Mouse (Mus musculus) E14TG2a.4 (cell line): ENCODE data around the gene Itga10.
A peak's percentile ranks its signal among the peaks of the same experiment; 100 is the strongest.

Source experiments
- H3K27me3 ChIP-seq: 2 replicates; pipeline ENCODE4 v1.6.1; 2014; ENCODE audit warnings: low read length, control low read depth; ENCODE audit not compliant: insufficient read depth
- H3K36me3 ChIP-seq: 2 replicates; pipeline ENCODE4 v1.6.1; 2014; ENCODE audit warnings: low read length, control low read depth; ENCODE audit not compliant: insufficient read depth
- H3K4me1 ChIP-seq: replicated peaks from 2 replicates; pipeline ENCODE4 v1.6.1; 2014; ENCODE audit warnings: low read depth, low read length, control low read depth
- H3K4me3 ChIP-seq: replicated peaks from 2 replicates; pipeline ENCODE4 v1.5.1; 2014; ENCODE audit warnings: mild to moderate bottlenecking, low read length
- H3K9me3 ChIP-seq: 2 replicates; pipeline ENCODE4 v1.6.1; 2014; ENCODE audit warnings: low read length, control low read depth
- CTCF ChIP-seq: conservative IDR thresholded peaks from 2 replicates; pipeline ENCODE4 v1.5.1; 2014; ENCODE audit warnings: low read length
- NANOG ChIP-seq: IDR thresholded peaks from 2 replicates; pipeline ENCODE4 v1.6.1; 2014; ENCODE audit warnings: borderline replicate concordance, low read length, mixed read lengths
- POU5F1 ChIP-seq: IDR thresholded peaks from 2 replicates; pipeline ENCODE4 v1.6.1; 2014; ENCODE audit warnings: low read length, borderline replicate concordance

Itga10 gene

DNA sequence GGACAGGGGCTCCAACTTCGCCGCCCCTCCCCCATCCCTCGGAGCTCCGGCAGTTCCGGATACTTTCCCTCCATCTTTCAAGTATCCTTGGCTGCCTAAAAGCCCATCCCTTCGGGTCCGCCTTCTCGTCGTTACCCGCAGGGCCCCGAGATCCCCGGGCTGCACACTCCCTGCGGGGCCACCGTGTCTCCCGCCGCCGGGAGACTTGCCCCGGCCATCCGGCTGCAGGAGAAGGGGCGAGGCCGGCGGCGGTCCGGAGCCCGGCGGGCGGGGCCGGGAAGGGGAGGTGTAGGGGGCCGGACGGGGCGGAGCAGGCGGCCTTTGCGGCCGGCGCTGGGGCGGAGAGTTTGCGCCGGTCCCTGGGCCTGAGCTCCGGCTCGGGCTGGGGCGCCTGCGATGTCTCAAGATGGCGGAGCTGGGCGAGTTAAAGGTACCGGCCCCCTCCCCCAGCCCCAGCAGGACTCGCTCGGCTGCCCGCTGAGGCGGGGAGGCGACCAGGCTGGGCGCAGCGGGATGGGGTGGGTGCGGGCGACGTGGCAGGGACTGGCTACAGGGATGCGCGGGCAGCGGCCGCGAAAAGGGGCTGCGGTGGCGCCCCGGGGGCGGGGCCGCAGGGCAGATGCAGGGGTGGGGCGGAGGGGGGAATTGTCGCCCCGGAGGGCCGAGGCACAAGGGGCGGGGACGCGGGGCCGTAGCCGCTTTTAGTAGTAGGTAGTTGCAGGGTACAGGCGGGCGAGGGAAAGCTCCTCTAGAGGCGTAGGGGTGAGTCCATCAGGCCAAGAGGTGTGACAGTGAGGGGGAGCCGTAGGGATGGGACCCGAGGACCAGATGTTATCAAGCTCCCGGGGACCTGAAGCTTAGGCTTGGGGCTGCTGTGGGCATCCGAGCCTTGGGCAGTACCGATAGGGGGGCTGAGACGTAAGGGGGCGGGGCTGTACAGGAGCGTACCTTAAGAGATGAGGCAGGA is 51.7 kb downstream of the Itga10 start:
- Histone ChIP-seq H3K4me3 (peak overlapping the region; percentile 98), H3K27me3 (no peaks in the 10 kb centered on the region), H3K4me1 (peaks cover 76% of the 10 kb centered on the region), H3K36me3 (peaks cover 21% of the 10 kb centered on the region), H3K9me3 (no peaks in the 10 kb centered on the region)
- TF ChIP-seq POU5F1 (no peak), CTCF (no peak)

DNA sequence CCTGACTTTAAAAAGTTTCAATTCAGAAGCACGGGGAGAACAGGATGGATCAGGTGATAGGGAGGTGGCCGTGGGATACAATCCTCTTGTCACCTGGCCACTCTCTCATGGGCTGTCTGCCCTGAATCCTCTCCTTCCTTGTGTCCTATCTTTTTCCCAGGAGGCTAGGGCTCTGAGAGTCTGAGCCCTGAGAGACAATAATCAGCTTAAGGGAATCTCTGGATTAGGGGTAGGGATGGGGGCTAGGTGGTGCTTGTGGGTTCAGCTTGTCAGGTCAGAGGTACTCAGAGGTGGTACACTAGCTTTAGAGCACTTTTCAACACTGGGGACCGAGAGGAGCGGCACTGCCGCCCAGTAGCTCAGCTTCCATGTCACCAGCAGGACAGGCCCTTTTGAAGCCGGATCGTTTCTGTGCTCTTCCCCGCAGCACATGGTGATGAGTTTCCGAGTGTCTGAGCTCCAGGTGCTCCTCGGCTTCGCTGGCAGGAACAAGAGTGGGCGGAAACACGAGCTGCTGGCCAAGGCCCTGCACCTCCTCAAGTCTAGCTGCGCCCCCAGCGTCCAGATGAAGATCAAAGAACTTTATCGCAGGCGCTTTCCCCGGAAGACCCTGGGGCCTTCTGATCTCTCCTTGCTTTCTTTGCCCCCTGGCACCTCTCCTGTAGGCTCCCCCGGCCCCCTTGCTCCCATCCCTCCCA is 53.8 kb downstream of the Itga10 start:
- TF ChIP-seq CTCF (no peak), POU5F1 (no peak), NANOG (no peak)
- H3K4me1 ChIP-seq, result peaks cover 79% of the 10 kb centered on the region
- peaks cover 40% of the 10 kb centered on the region for H3K36me3 ChIP-seq
- H3K27me3 ChIP-seq, result no peaks in the 10 kb centered on the region
- H3K9me3 ChIP-seq, result no peaks in the 10 kb centered on the region
- H3K4me3 ChIP-seq, result peak overlapping the region; percentile 39

DNA sequence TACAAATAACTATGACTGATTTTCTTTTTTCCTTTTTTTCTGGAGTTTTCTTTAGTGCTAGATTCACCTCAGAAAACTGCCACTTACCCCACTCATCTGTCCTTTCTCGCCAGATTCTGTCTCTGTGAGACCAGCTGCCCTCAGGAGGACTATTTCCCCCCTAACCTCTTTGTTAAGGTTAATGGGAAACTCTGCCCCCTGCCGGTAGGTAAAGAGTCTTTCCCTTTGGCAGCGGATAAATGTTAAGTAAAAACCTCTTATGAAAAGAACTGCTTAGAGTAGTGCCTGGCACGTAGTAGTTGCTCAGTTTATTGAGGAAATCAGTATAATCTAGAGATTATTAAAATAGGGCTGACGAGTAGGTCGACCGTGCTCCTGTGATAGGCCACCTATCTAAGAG is 55.0 kb downstream of the Itga10 start:
- H3K27me3 ChIP-seq, result no peaks in the 10 kb centered on the region
- TF ChIP-seq POU5F1 (no peak), CTCF (peak; percentile 77)
- H3K4me1 ChIP-seq, result peaks cover 86% of the 10 kb centered on the region
- no peak overlapping the region for H3K4me3 ChIP-seq
- peaks cover 53% of the 10 kb centered on the region for H3K36me3 ChIP-seq
- H3K9me3 ChIP-seq, result no peaks in the 10 kb centered on the region

DNA sequence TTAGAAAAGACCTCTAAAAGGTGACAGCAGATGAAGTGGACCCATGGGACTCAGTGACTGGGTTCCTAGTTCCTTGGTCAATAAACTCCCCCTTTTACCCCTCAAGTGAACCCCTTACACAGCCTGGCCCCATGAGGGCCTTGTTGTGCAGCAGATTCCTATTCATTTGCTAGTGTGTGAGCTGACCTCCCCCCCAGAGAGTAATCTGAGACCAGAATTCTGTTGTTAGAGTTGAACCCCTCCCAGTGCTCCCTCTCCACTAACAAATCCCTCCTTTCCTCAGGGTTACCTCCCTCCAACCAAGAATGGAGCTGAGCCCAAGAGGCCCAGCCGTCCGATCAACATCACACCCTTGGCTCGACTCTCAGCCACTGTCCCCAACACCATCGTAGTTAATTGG is 55.6 kb downstream of the Itga10 start:
- H3K9me3 ChIP-seq, result no peaks in the 10 kb centered on the region
- H3K27me3 ChIP-seq, result no peaks in the 10 kb centered on the region
- peaks cover 84% of the 10 kb centered on the region for H3K4me1 ChIP-seq
- peaks cover 59% of the 10 kb centered on the region for H3K36me3 ChIP-seq
- peak overlapping the region; percentile 60 for H3K4me3 ChIP-seq
- no peak for TF ChIP-seq POU5F1
- TF ChIP-seq NANOG, result no peak
- TF ChIP-seq CTCF, result no peak

DNA sequence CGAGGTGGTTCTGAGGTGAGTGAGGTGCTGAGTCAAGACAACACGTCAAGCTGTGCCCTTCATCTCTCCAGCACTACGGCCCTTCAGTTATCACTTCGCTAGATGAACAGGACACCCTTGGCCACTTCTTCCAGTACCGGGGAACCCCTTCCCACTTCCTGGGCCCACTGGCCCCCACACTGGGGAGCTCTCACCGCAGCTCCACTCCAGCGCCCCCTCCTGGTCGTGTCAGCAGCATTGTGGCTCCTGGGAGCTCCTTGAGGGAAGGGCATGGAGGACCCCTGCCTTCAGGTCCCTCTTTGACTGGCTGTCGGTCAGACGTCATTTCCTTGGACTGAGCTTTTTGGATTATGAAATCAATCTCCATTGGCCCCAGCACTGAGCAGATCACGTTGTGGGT is 59.4 kb downstream of the Itga10 start:
- Histone ChIP-seq H3K27me3 (peaks cover 10% of the 10 kb centered on the region), H3K4me1 (peaks cover 79% of the 10 kb centered on the region), H3K9me3 (no peaks in the 10 kb centered on the region), H3K4me3 (no peak overlapping the region), H3K36me3 (peaks cover 71% of the 10 kb centered on the region)
- TF ChIP-seq NANOG (no peak), CTCF (peak; percentile 72)

DNA sequence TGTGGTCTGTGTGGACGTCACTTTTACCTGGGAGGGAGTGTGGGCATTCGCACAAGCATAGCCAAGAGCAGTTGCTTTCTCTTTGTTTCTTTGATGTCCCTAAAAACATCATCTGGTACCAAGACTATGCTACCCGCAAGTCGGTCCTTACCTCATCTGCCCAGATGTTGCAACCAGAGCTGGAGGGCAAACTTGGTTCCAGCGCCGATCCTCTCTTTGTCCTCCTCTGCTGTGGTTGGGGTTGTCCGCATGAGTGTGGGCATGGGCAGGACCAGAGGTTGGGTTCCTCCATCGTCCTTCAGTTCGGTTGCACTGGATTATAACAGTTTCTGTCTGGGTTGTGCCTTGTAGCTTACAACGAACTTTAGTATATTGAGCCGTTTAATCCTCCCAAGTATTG is 60.8 kb downstream of the Itga10 start:
- TF ChIP-seq NANOG, result no peak
- TF ChIP-seq POU5F1, result no peak
- TF ChIP-seq CTCF, result no peak

DNA sequence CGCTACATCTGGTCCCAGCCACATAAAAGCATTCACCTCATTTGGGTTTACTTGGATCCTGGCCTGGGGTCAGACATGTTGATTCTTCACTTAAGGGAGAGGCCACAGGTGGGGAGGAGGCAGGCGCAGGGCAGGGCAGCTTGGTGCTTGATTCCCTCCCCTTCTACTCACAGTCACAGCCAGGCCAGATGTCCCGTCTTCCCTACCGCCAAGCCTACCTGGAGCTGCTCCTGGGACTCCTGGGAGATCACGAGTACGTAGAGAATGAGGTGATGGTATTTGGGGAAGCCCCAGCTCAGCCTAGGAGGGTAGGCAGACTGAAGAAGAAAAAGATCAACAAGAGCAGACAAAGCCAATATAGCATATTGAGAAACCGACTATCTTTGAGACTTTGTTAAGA is 61.6 kb downstream of the Itga10 start:
- H3K4me1 ChIP-seq, result peaks cover 57% of the 10 kb centered on the region
- peaks cover 76% of the 10 kb centered on the region for H3K36me3 ChIP-seq
- H3K4me3 ChIP-seq, result no peak overlapping the region
- H3K27me3 ChIP-seq, result peaks cover 10% of the 10 kb centered on the region
- no peak for TF ChIP-seq POU5F1
- TF ChIP-seq NANOG, result no peak
- TF ChIP-seq CTCF, result no peak
- H3K9me3 ChIP-seq, result no peaks in the 10 kb centered on the region

More for the DNA sequence above, 60.8 kb downstream of the Itga10 start:
- peaks cover 64% of the 10 kb centered on the region for H3K4me1 ChIP-seq
- no peak overlapping the region for H3K4me3 ChIP-seq
- H3K9me3 ChIP-seq, result no peaks in the 10 kb centered on the region
- peaks cover 10% of the 10 kb centered on the region for H3K27me3 ChIP-seq
- peaks cover 76% of the 10 kb centered on the region for H3K36me3 ChIP-seq

DNA sequence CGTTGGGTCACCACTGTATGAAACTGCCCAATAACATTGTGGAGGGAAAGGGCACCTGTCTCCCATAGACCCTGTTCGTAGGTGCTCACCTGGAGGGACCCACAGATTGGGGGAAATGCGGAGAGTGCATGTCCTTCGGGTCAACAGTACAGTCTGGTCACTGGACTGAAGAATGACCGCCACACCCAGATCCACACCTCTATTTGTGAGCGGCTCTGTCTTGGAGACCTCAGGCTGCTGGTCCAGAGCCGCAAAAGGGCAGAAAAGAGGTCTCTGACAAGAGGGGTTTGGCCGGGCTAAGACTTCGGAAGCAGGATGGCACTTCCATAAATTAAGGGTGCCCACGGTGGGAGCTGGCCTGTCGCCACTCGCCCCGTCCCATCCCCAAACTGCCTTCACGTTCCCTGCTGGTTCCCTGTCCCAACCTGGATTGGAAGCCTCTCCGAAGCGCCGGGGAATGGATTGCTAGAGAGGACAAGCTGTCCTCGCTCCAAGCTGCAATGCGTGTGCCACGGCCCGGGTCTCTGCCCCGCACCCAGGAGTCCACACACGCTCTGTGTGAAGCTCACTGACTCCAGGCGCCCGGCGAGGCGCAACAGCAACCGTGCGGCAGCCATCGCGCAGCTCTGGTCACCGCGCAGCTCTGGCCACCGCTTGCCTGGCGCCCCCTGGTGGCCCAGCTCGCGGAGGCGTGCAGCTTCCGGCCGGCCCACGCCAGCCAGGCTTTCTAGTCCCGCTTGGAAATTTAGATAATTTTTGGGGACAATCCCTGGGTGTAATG is 62.7 kb downstream of the Itga10 start, which contains the start of gene Nudt17:
Gene Nudt17, minus strand, starts transcription at position 660 of the 781 bp plus-strand sequence.
- no peak for TF ChIP-seq NANOG
- TF ChIP-seq POU5F1, result no peak
- no peak; the same call in 1 of the 2 replicates for TF ChIP-seq CTCF
- peaks cover 47% of the 10 kb centered on the region for H3K4me1 ChIP-seq
- H3K27me3 ChIP-seq, result peaks cover 10% of the 10 kb centered on the region
- peak within 1 kb of the TSS; percentile 85 for H3K4me3 ChIP-seq
- no peaks in the 10 kb centered on the region for H3K9me3 ChIP-seq
- H3K36me3 ChIP-seq, result peaks cover 77% of the 10 kb centered on the region
